Mouse (Mus musculus) hindbrain, embryonic 12.5 days (tissue): ENCODE measurements at regions not wholly inside any gene's neighbourhood (a gene's known extent, or its start where the extent isn't known, plus 50 kb on each side); places are given as distances from the start of the nearest gene placed in this dataset.

Source experiments
- ATAC-seq: fragments of 200-750 bp; cut with Nextera tagmentation; 2 replicates; pipeline ENCODE4 v1.8.0; 2017; ENCODE audit warnings: moderate TSS enrichment; ENCODE audit not compliant: low FRiP score
- H3K27ac ChIP-seq: fragments of 300-500 bp; sonication (generic); 2 replicates; pipeline ENCODE4 v1.5.1; 2016; ENCODE audit warnings: mild to moderate bottlenecking
- H3K27me3 ChIP-seq: fragments of 300-500 bp; sonication (generic); 2 replicates; pipeline ENCODE4 v1.6.1; 2016; ENCODE audit warnings: mild to moderate bottlenecking
- H3K36me3 ChIP-seq: fragments of 300-500 bp; sonication (generic); 2 replicates; pipeline ENCODE4 v1.6.1; 2016; ENCODE audit warnings: mild to moderate bottlenecking
- H3K4me1 ChIP-seq: fragments of 300-500 bp; sonication (generic); 2 replicates; pipeline ENCODE4 v1.6.1; 2016
- H3K4me2 ChIP-seq: fragments of 300-500 bp; sonication (generic); replicated peaks from 2 replicates; pipeline ENCODE4 v1.6.1; 2016; ENCODE audit warnings: mild to moderate bottlenecking
- H3K4me3 ChIP-seq: fragments of 300-500 bp; sonication (generic); 2 replicates; pipeline ENCODE4 v1.5.1; 2016; ENCODE audit warnings: mild to moderate bottlenecking
- H3K9ac ChIP-seq: fragments of 300-500 bp; sonication (generic); 2 replicates; pipeline ENCODE4 v1.6.1; 2016; ENCODE audit warnings: mild to moderate bottlenecking, moderate library complexity
- H3K9me3 ChIP-seq: fragments of 300-500 bp; sonication (generic); replicated peaks from 2 replicates; pipeline ENCODE4 v1.6.1; 2016; ENCODE audit warnings: mild to moderate bottlenecking
- WGBS: fragments of 180-500 bp; shearing (Covaris S2); methylation state at CpG from one replicate; pipeline ENCODE4 v1.1.7; 2016; 5-methylcytosine and 5-hydroxymethylcytosine counted together

GRCm38 (mm10) chr5:111527741-111528140 lies 110.6 kb downstream of the Mn1 start:
- Histone ChIP-seq H3K9me3 (no peaks in the 10 kb centered on the region), H3K36me3 (no peaks in the 10 kb centered on the region), H3K27ac (no peak overlapping the region), H3K27me3 (0 out of 2 replicates have a peak, but pooled peaks cover 7% of the 10 kb centered on the region), H3K4me2 (no peak overlapping the region), H3K9ac (no peak overlapping the region), H3K4me1 (peaks cover 53% of the 10 kb centered on the region), H3K4me3 (no peak overlapping the region)
- WGBS: 84% methylated on average over 10 of the region's 10 CpGs
- no peak for ATAC-seq

DNA sequence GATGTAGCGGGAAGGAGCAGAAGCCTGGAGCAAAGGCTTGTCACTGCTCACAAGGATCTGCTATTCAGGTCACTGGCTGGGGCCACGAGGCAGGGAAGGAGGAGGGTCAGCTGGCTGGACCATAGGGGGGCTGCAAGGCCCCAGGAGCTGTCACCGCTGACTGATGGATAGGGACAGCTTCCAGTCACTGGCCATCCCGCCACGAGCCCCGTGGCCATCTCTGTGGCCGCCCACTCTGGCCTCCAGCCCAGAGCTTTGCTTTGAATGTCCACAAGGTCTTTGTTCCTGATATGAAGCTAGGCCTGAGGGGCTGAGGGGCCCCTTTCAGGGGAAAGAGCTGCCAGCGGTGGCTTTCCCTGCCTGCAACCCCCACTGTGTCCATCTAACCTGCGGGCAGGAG lies 111.9 kb downstream of the Mn1 start:
- Histone ChIP-seq H3K4me3 (no peak overlapping the region), H3K9ac (no peak overlapping the region), H3K4me2 (no peak overlapping the region), H3K27me3 (0 out of 2 replicates have a peak, but pooled peaks cover 15% of the 10 kb centered on the region), H3K4me1 (peaks cover 58% of the 10 kb centered on the region), H3K27ac (peak overlapping the region; percentile 3), H3K9me3 (no peaks in the 10 kb centered on the region), H3K36me3 (no peaks in the 10 kb centered on the region)
- 2% methylated on average over 9 of the region's 9 CpGs for WGBS
- peak; percentile 53; the same call in 1 of the 2 replicates for ATAC-seq

DNA sequence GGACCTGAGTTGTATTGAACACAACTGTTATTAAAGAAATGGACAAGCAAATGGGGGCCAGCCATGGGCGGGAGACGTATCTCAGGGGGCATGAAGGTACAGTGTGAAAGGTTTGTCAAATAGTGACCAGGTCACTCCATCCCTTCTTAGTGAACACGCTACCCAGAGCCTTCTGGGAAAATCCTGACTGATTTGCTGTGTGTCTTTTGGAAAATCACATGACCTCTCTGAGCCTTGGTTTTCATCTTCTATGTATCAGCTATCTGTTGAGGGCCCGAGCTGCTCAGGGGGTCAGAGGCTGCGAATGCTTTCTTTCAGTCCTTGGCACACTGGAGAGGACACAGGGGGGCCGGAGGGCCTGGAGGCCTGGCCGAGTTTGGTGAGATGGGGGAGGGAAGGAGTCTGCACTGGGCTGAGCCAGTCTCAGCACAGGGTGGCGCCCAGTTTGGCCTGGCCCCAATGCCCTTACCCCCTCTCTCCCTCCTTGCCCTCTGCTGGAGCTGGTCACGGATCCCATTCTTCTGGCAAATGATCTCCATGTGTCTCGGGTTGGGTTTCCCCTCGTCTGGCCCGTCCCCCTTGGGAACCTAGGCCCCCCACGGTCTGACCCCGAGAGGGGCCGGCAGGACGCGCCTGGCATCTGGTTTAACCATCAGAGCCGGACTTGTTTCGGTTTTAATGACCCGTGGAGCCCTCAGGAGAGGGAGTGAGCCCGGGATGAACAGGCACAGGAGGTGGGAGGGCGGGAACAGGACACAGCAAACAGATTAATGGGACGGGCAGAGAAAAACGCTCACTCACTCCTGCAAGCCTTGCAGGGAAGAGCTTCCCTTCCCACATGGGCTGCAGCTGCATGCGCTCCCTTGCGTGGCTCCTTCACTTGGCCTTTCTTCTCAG lies 113.7 kb downstream of the Mn1 start:
- Histone ChIP-seq H3K9me3 (no peaks in the 10 kb centered on the region), H3K4me1 (peaks cover 76% of the 10 kb centered on the region), H3K9ac (peak overlapping the region; percentile 32; the same call in 1 of the 2 replicates), H3K27me3 (0 out of 2 replicates have a peak, but pooled peaks cover 15% of the 10 kb centered on the region), H3K4me3 (no peak overlapping the region), H3K27ac (peak overlapping the region; percentile 67; the same call in 1 of the 2 replicates), H3K4me2 (peak overlapping the region; percentile 24), H3K36me3 (no peaks in the 10 kb centered on the region)
- 11% methylated on average over 26 of the region's 26 CpGs for WGBS
- ATAC-seq: 0 out of 2 replicates have a peak, but pooled peaks have one; percentile 9

GRCm38 (mm10) chr5:111532446-111533035 lies 115.4 kb downstream of the Mn1 start:
- H3K36me3 ChIP-seq: no peaks in the 10 kb centered on the region
- no peak overlapping the region for H3K4me2 ChIP-seq
- H3K27me3 ChIP-seq: 0 out of 2 replicates have a peak, but pooled peaks cover 15% of the 10 kb centered on the region
- no peaks in the 10 kb centered on the region for H3K9me3 ChIP-seq
- WGBS: 80% methylated on average over 9 of the region's 9 CpGs
- no peak overlapping the region for H3K4me3 ChIP-seq
- H3K4me1 ChIP-seq: peaks cover 74% of the 10 kb centered on the region
- no peak for ATAC-seq
- H3K9ac ChIP-seq: no peak overlapping the region
- H3K27ac ChIP-seq: no peak overlapping the region

- H3K4me3 ChIP-seq: no peak overlapping the region
- H3K27ac ChIP-seq: 0 out of 2 replicates have a peak overlapping the region, but pooled peaks have one; percentile 46
- peak; percentile 15; the same call in 1 of the 2 replicates for ATAC-seq
- peaks cover 66% of the 10 kb centered on the region for H3K4me1 ChIP-seq
- 0 out of 2 replicates have a peak, but pooled peaks cover 15% of the 10 kb centered on the region for H3K27me3 ChIP-seq
- H3K9me3 ChIP-seq: no peaks in the 10 kb centered on the region
- 12% methylated on average over 13 of the region's 13 CpGs for WGBS
- no peaks in the 10 kb centered on the region for H3K36me3 ChIP-seq
- no peak overlapping the region for H3K9ac ChIP-seq
- no peak overlapping the region for H3K4me2 ChIP-seq
Measured at GRCm38 (mm10) chr5:111535978-111536377, 118.8 kb downstream of the Mn1 start.

GRCm38 (mm10) chr5:111538560-111539450 lies 121.6 kb downstream of the Mn1 start:
- H3K27ac ChIP-seq: peak overlapping the region; percentile 77
- no peak overlapping the region for H3K9ac ChIP-seq
- no peaks in the 10 kb centered on the region for H3K9me3 ChIP-seq
- WGBS: 49% methylated on average over 13 of the region's 13 CpGs
- no peak overlapping the region for H3K4me3 ChIP-seq
- no peaks in the 10 kb centered on the region for H3K36me3 ChIP-seq
- H3K4me1 ChIP-seq: peaks cover 49% of the 10 kb centered on the region
- no peak overlapping the region for H3K4me2 ChIP-seq
- no peaks in the 10 kb centered on the region for H3K27me3 ChIP-seq
- ATAC-seq: peak; percentile 77

DNA sequence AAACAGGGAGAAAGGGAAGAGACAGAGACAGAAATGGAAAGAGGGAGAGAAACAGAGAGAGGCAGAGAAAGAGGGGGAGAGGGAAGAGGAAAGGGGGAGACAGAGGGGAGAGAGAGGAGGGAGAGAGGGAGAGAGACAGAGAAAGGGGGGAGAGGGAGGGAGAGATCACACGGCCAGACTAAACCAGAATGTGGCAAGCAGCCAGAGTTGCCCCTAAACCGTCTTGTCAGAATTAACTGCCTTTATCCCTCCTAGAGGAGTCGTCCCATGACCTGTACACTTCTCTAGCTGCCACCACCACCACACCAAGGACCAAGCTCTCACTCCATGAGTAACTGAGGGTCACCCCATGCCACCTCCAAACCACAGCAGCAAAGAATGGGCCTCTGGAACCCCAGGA lies 123.3 kb downstream of the Mn1 start:
- ATAC-seq: no peak
- Histone ChIP-seq H3K4me2 (no peak overlapping the region), H3K27ac (no peak overlapping the region), H3K9me3 (no peaks in the 10 kb centered on the region), H3K4me1 (peaks cover 33% of the 10 kb centered on the region), H3K36me3 (no peaks in the 10 kb centered on the region), H3K9ac (0 out of 2 replicates have a peak overlapping the region, but pooled peaks have one; percentile 8), H3K4me3 (no peak overlapping the region), H3K27me3 (no peaks in the 10 kb centered on the region)
- WGBS: 32% methylated on average over 2 of the region's 3 CpGs

- WGBS: 79% methylated on average over 3 of the region's 3 CpGs
- no peak overlapping the region for H3K27ac ChIP-seq
- no peak overlapping the region for H3K9ac ChIP-seq
- no peak overlapping the region for H3K4me3 ChIP-seq
- peaks cover 30% of the 10 kb centered on the region for H3K4me1 ChIP-seq
- H3K9me3 ChIP-seq: no peaks in the 10 kb centered on the region
- H3K36me3 ChIP-seq: no peaks in the 10 kb centered on the region
- H3K4me2 ChIP-seq: no peak overlapping the region
- no peak for ATAC-seq
- no peaks in the 10 kb centered on the region for H3K27me3 ChIP-seq
Measured at GRCm38 (mm10) chr5:111542077-111542476, 124.9 kb downstream of the Mn1 start.

- 79% methylated on average over 9 of the region's 9 CpGs for WGBS
- H3K4me2 ChIP-seq: no peak overlapping the region
- no peak overlapping the region for H3K27ac ChIP-seq
- no peaks in the 10 kb centered on the region for H3K27me3 ChIP-seq
- H3K36me3 ChIP-seq: no peaks in the 10 kb centered on the region
- H3K4me1 ChIP-seq: peaks cover 27% of the 10 kb centered on the region
- no peaks in the 10 kb centered on the region for H3K9me3 ChIP-seq
- ATAC-seq: no peak
- H3K4me3 ChIP-seq: no peak overlapping the region
- no peak overlapping the region for H3K9ac ChIP-seq
Measured at GRCm38 (mm10) chr5:111543721-111544495, 126.7 kb downstream of the Mn1 start.

DNA sequence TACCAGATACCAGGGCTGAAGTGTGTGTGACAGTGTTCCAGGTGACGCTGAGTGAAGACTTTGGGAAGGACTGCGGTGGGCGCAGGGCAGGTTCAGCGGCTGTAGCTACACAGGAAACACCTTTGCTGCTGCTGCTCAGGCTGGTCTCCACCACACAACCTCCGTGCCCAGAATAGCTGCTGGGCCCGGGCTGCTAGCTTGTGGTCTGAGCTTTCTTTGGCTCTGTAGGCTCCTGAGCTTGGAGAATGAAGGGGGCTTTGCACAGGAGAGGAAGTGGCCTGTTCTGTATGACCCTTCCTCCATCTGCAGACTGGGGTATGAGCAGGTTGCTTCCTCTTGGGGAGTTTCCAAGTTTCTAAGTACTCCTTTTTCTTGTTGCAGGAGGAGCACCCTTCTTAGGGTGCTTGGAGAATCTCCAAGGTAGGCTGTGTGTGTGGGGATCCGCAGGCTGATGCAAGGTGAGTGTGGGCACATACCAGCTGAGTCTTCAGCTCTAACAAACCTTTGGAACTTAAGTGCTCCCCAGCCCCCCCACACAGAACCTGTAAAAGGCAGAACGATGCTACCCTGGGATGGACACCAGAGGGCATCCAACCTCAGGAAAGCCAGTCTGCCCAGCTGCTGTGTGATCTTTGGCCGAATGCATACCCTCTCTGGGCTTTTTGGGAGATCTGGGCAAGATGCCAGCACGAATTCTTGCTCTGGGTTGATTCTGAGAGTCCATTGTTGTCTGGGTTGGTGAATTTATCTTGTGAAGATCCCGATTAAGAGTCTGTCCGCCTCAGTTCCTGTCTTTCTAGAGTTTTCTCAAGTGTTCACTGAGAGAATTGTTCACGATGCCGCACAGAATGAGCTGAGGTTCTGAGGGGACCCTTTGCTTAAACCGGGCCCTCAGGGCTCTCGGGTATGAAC lies 136.6 kb downstream of the Mn1 start:
- peak overlapping the region; percentile 94 for H3K27ac ChIP-seq
- H3K9ac ChIP-seq: no peak overlapping the region
- H3K27me3 ChIP-seq: no peaks in the 10 kb centered on the region
- WGBS: 74% methylated on average over 16 of the region's 16 CpGs
- peaks cover 38% of the 10 kb centered on the region for H3K4me1 ChIP-seq
- H3K9me3 ChIP-seq: no peaks in the 10 kb centered on the region
- H3K4me2 ChIP-seq: no peak overlapping the region
- H3K36me3 ChIP-seq: no peaks in the 10 kb centered on the region
- no peak overlapping the region for H3K4me3 ChIP-seq
- ATAC-seq: no peak
